Mouse (Mus musculus) left cerebral cortex, adult 6 months (tissue): ENCODE data around the gene Zan. TPM values are rescaled to one million over a fixed set of nuclear protein-coding genes. Genes with fewer than 3 reads are reported as not detected.

Experiments used
- long read RNA-seq, 2 experiments: library from polyadenylated mRNA; unstranded; transcript quantifications; one replicate each; pipeline ENCODE4 v2.0.0; 2019 to 2020
- polyA plus RNA-seq: library from polyadenylated mRNA; unstranded; fragments of <200 nt; fragmentation: Nextera tagmentation; gene quantifications from 2 replicates; pipeline ENCODE4 v1.2.3, GENCODE M21; 2021

Gene Zan
- polyA plus RNA-seq: 0.01 and 0.07 TPM in 2 replicates
- long read RNA-seq, experiment 1: 0 reads
- long read RNA-seq, experiment 2: 0 reads

GRCm38 (mm10) chr5:137476964-137477363, at the start of gene Zan:
Gene Zan (minus strand): TSS chr5:137477064.

GRCm38 (mm10) chr5:137518436-137518835, 41.6 kb upstream of the Zan start, which contains the start of gene Gigyf1:
Gene Gigyf1 (plus strand): TSS chr5:137518548.

GRCm38 (mm10) chr5:137501709-137502666, 25.1 kb upstream of the Zan start, which contains the start of gene Pop7:
Gene Pop7 (minus strand): TSS chr5:137502518.

GRCm38 (mm10) chr5:137349384-137350204, 127.3 kb downstream of the Zan start, which contains the start of gene Ephb4:
Gene Ephb4 (plus strand): TSS chr5:137350109.

GRCm38 (mm10) chr5:137333512-137334174, 143.2 kb downstream of the Zan start, which contains the start of gene Slc12a9:
Gene Slc12a9 (minus strand): TSS chr5:137333597.

Other genes with a start within 250 kb of the Zan start
- gene Ache, start 189.5 kb downstream of the Zan start, polyA plus RNA-seq: 28.0 and 30.3 TPM in 2 replicates
- 13.8 and 13.9 TPM in 2 replicates for gene Ufsp1, start 182.4 kb downstream of the Zan start, polyA plus RNA-seq
- gene Srrt, start 169.4 kb downstream of the Zan start, polyA plus RNA-seq: 14.9 and 26.1 TPM in 2 replicates
- gene Trip6, start 162.7 kb downstream of the Zan start, polyA plus RNA-seq: 3.5 and 3.6 TPM in 2 replicates
- gene Slc12a9, start 143.5 kb downstream of the Zan start, polyA plus RNA-seq: 4.4 and 7.1 TPM in 2 replicates
- 1.2 and 1.8 TPM in 2 replicates for gene Ephb4, start 127.0 kb downstream of the Zan start, polyA plus RNA-seq
- 77.7 and 88.9 TPM in 2 replicates for gene Pop7, start 25.5 kb upstream of the Zan start, polyA plus RNA-seq
- 2.3 and 4.6 TPM in 2 replicates for gene Gigyf1, start 41.5 kb upstream of the Zan start, polyA plus RNA-seq
- gene Epo, start 56.2 kb upstream of the Zan start, polyA plus RNA-seq: not detected in 2 replicates
- gene Gnb2, start 56.4 kb upstream of the Zan start, polyA plus RNA-seq: 115 and 202 TPM in 2 replicates
- gene Actl6b, start 76.5 kb upstream of the Zan start, polyA plus RNA-seq: 83.0 and 162 TPM in 2 replicates
- gene Tfr2, start 92.8 kb upstream of the Zan start, polyA plus RNA-seq: 4.2 and 6.1 TPM in 2 replicates
- 13.1 and 31.6 TPM in 2 replicates for gene Mospd3, start 124.0 kb upstream of the Zan start, polyA plus RNA-seq
- 11.7 and 16.6 TPM in 2 replicates for gene Pcolce, start 136.7 kb upstream of the Zan start, polyA plus RNA-seq
- not detected in 2 replicates for gene Fbxo24, start 151.9 kb upstream of the Zan start, polyA plus RNA-seq
- gene Lrch4, start 152.1 kb upstream of the Zan start, polyA plus RNA-seq: 2.1 and 7.4 TPM in 2 replicates
- 0.30 and 0.32 TPM in 2 replicates for gene Gm20605, start 152.1 kb upstream of the Zan start, polyA plus RNA-seq
- gene Sap25, start 164.3 kb upstream of the Zan start, polyA plus RNA-seq: 0.50 and 0.69 TPM in 2 replicates
- gene Irs3, start 168.7 kb upstream of the Zan start, polyA plus RNA-seq: 0.14 and 0.16 TPM in 2 replicates
- gene Agfg2, start 207.7 kb upstream of the Zan start, polyA plus RNA-seq: 14.9 and 22.9 TPM in 2 replicates